Mouse (Mus musculus) mouse embryonic stem cell (cell line): ENCODE measurements around the gene Arid4b.
"Not testable (repeated sequence)": the region's sequence is repeated elsewhere in the genome, so short reads cannot be mapped to it uniquely, and the experiment has no call there.

Experiments
- in situ Hi-C, 2 experiments: fragments of 300-500 bp; cut with MboI; formaldehyde crosslinking; loops; 1 replicate in 1 of 2; 3 replicates in 1 of 2; pipeline ENCODE4 v1.14.3; 2019 to 2020; ENCODE audit warnings: low sequenced_read_pairs in 2 of 2, low pct_unique_long_range_greater_than_20kb in 1 of 2, mixed read lengths in 1 of 2; ENCODE audit not compliant: unreplicated experiment in 1 of 2

The Arid4b gene

GRCm38 (mm10) chr13:14063013-14063941 is at the start of gene Arid4b, which contains the start of gene Ggps1:
TSS of gene Arid4b (plus strand) at chr13:14063232.
TSS of gene Ggps1 (minus strand) at chr13:14063488.
- in situ Hi-C loops = no loop called here

DNA sequence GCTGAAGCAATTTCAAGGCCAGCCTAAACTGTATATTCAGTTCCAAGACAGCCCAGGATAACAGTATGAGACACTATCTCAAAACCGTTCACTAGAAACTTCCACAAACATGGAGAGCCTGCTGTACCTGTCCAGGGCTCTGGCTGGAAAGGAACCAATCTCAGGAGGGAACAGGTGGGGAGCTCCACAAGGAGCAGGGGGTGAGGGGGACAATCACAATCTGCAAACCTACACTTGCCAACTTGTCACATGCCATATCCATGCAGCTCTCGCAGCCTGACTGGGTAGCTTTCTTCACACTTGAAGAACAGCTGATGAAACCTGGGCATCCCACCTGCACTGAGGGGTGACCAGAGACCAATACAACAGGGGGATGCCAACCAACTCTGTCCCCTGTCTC is 49.0 kb upstream of the Arid4b start:
- in situ Hi-C loops = no loop called here

GRCm38 (mm10) chr13:14014540-14014939 is 48.5 kb upstream of the Arid4b start:
- in situ Hi-C loops = no loop called here

- in situ Hi-C loops = no loop called here
Observed at GRCm38 (mm10) chr13:14015609-14016008, 47.4 kb upstream of the Arid4b start.

- in situ Hi-C loops = no loop called here
Observed at GRCm38 (mm10) chr13:14018283-14018682, 44.7 kb upstream of the Arid4b start.

GRCm38 (mm10) chr13:14018852-14019251 is 44.2 kb upstream of the Arid4b start:
- in situ Hi-C loops = no loop called here

- in situ Hi-C loops = not testable (repeated sequence)
Observed at GRCm38 (mm10) chr13:14021417-14021816, 41.6 kb upstream of the Arid4b start.

- in situ Hi-C loops = no loop called here
Observed at GRCm38 (mm10) chr13:14025554-14025953, 37.5 kb upstream of the Arid4b start.

- in situ Hi-C loops = no loop called here
Observed at GRCm38 (mm10) chr13:14026154-14026820, 36.7 kb upstream of the Arid4b start.

DNA sequence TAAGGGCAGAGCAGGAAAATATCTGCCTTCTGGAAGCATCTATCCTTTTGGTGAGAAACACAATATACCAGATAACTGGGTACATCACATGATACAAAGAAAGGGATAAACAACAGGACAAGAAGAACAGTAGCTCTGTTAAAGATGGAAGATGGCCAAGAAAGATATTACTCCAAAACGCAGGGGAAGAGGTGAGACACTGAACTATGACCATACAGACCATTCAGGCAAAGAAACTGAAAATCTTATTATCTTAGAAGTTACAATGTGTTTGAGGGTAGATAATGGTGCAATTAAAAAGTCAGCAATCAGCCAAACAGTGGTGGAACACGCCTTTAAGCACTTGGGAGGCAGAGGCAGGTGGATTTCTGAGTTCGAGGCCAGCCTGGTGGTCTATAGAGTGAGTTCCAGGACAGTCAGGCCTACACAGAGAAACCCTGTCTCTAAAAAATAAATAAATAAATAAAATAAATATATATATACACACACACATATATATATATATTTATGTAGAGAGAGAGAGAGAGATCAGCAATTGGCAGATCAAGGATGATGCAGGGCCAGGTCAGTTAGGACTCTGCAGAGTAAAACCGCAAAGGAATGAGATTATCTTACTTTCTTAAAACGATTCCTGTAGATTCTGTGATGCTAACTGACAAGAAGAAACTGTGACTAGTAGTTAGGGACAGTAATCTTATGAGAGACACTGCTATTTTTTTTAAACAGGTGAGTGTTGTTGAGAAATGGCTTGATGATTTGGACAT is 29.5 kb upstream of the Arid4b start:
- in situ Hi-C loops = no loop called here

- in situ Hi-C loops = no loop called here
Observed at GRCm38 (mm10) chr13:14034073-14034348, 29.0 kb upstream of the Arid4b start.

- in situ Hi-C loops = not testable (repeated sequence)
Observed at GRCm38 (mm10) chr13:14035352-14035751, 27.7 kb upstream of the Arid4b start.

DNA sequence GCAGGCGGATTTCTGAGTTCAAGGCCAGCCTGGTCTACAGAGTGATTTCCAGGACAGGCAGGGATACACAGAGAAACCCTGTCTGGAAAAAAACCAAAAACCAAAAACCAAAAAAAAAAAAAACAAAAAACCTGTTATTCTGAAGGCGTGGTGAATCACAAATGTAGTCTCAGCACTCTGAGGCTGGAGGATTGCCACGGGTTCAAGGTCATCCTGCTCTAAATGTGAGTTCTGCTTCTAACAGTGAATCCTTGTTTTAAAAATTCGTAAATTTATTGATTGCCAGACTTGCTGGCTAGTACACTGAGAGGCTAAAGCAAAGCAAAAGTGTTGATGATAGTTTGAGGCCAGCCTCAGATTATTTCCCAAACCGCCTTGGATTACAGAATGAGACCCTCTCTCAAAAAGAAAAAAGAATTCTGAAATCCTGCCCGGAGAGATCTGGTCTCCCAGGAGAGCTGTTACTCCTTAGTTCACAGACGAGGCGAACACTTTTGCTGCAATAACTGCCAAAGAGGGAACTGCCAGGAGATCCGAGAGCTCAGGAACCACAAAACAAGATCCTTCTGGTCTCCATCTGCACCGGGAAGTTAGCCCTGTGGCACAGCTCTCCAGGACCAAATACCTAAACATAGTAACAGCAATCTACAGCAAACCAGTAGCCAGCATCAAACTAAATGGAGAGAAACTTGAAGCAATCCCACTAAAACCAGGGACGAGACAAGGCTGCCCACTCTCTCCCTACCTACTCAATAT is 27.0 kb upstream of the Arid4b start:
- in situ Hi-C loops = no loop called here

DNA sequence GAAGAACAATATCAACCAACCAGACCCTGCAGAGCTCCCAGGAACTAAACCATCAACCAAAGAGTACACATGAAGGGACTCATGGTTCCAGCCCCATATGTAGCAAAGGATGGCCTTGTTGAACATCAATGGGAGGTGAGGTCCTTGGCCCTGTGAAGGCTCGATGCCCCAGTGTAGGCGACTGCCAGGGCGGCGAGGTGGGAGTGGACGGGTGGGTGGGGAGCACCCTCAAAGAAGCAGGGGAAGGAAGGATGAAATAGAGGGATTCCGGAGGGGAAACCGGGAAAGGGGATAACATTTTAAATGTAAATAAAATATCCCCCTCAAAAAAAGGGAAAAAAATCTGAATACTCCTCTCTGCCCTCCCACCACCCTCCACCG is 24.1 kb upstream of the Arid4b start:
- in situ Hi-C loops = no loop called here

DNA sequence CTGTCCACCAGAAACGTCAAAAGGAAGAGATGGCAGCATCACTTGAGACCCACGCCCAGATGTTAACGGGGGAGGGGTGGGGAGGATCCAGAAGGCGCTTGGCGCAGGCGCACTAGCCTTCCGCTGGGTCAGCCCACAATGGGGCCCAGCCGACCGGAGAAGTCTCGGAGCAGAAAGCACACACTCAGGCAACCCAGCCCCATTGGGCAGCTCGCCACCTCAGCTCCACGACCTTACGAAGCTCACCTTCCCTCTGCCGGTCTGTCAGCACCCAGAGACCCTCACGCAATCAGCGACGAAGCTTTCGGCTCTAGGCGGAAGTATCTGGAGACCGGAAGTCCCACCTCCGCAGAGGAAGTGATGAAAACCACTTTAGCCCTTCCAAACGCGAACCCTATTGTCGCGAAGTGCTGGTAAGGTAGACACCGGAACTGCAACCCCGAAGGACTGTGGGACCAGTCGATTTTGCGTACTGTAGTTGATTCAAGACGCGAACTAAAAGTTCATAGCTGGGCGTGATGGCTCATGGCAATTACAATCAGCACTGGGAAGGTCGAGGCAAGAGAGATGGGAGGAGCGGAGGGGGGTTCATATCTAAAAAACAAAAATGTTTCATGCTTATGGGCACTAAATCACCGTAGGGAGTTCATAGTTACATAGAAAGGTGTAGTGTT is 23.6 kb upstream of the Arid4b start, which contains the start of gene Tbce:
Gene Tbce, minus strand, starts transcription at position 347 of the 674 bp plus-strand sequence.
- in situ Hi-C loops = no loop called here

- in situ Hi-C loops = no loop called here
Observed at GRCm38 (mm10) chr13:14040186-14040585, 22.8 kb upstream of the Arid4b start.

GRCm38 (mm10) chr13:14043851-14044250 is 19.2 kb upstream of the Arid4b start:
- in situ Hi-C loops = no loop called here

- in situ Hi-C loops = no loop called here
Observed at GRCm38 (mm10) chr13:14044521-14044920, 18.5 kb upstream of the Arid4b start.
